Comparison of ENCODE assay signal across 10 mouse cellular contexts in genomic region chr1:168265594-168266390, GRCm38 (mm10).
DNase-seq lines count a peak whose midpoint lies in the region; ATAC-seq and TF ChIP-seq lines count a peak whose summit lies in the region.
"Had no signal": no experiment of that assay in that cellular context is flagged by ENCODE, and none has a peak within 500 bp of the region (broad histone marks: within the 10 kb centered on the region; RNA-seq: fewer than 3 reads in every experiment).

No protein-coding gene starts in this region.

- H3K27ac ChIP-seq in kidney, embryonic 15.5 days = no peak overlapping the region
- H3K27ac ChIP-seq in stomach, embryonic 14.5 days (ENCODE audit: low read length) = no peak overlapping the region
- H3K27ac ChIP-seq in stomach, postnatal 0 days (replicated peaks) = no peak overlapping the region
- no peak overlapping the region for H3K27ac ChIP-seq in hindbrain, postnatal 0 days
- H3K27ac ChIP-seq: liver, embryonic 12.5 days had no signal

- peak; percentile 64; the same call in 1 of the 2 replicates for ATAC-seq in kidney, embryonic 15.5 days (replicated peaks; ENCODE audit: low FRiP score)
- ATAC-seq in stomach, embryonic 14.5 days (ENCODE audit: insufficient number of reproducible peaks, insufficient read depth, low FRiP score, low read depth) = peak; percentile 55; the same call in 1 of the 2 replicates
- no peak for ATAC-seq in stomach, postnatal 0 days (ENCODE audit: low FRiP score, low TSS enrichment)
- no peak; the same call in 1 of the 2 replicates for ATAC-seq in hindbrain, postnatal 0 days
- ATAC-seq in cerebellum, adult (ENCODE audit: insufficient number of reproducible peaks, low FRiP score, low TSS enrichment) = no peak
- ATAC-seq: forebrain, embryonic 16.5 days; inflammation-experienced regulatory T-cells, adult 6 months; liver, embryonic 12.5 days had no signal

- DNase-seq in kidney, adult 11 months = no peak
- no peak for DNase-seq in stomach, postnatal 0 days (ENCODE audit: low spot score)
- peak; percentile 34 for DNase-seq in hindbrain, postnatal 0 days (ENCODE audit: low spot score)
- DNase-seq in cerebellum, adult 9-10 months = no peak

- no peaks in the 10 kb centered on the region for H3K27me3 ChIP-seq in kidney, embryonic 15.5 days
- H3K27me3 ChIP-seq in stomach, embryonic 14.5 days (ENCODE audit: control insufficient read depth, insufficient read depth, low read length) = no peaks in the 10 kb centered on the region
- no peaks in the 10 kb centered on the region for H3K27me3 ChIP-seq in stomach, postnatal 0 days (ENCODE audit: control insufficient read depth, insufficient read depth, low read length)
- no peaks in the 10 kb centered on the region for H3K27me3 ChIP-seq in hindbrain, postnatal 0 days (ENCODE audit: insufficient read depth, low read length)
- H3K27me3 ChIP-seq: liver, embryonic 12.5 days had no signal

- no peak for TF ChIP-seq CTCF in stomach, postnatal 0 days (IDR thresholded peaks at IDR 0.05; ENCODE audit: low read depth)
- no peak for TF ChIP-seq CTCF in hindbrain, postnatal 0 days (IDR thresholded peaks at IDR 0.05; ENCODE audit: low read depth)

- H3K4me2 ChIP-seq in kidney, embryonic 15.5 days = no peak overlapping the region
- no peak overlapping the region for H3K4me2 ChIP-seq in stomach, embryonic 14.5 days (replicated peaks; ENCODE audit: low read depth, low read length)
- no peak overlapping the region for H3K4me2 ChIP-seq in stomach, postnatal 0 days (replicated peaks; ENCODE audit: low read depth)
- H3K4me2 ChIP-seq in hindbrain, postnatal 0 days (ENCODE audit: low read depth, low read length) = no peak overlapping the region
- H3K4me2 ChIP-seq: liver, embryonic 12.5 days had no signal

- 66% methylated on average over 12 of the region's 12 CpGs for WGBS in kidney, embryonic 15.5 days
- 66% methylated on average over 12 of the region's 12 CpGs for WGBS in stomach, embryonic 14.5 days
- WGBS in stomach, postnatal 0 days = 68% methylated on average over 12 of the region's 12 CpGs
- WGBS in hindbrain, postnatal 0 days = 75% methylated on average over 12 of the region's 12 CpGs

- TF ChIP-seq EP300 in stomach, postnatal 0 days (optimal IDR thresholded peaks at IDR 0.05) = no peak

- H3K9ac ChIP-seq in kidney, embryonic 15.5 days = no peak overlapping the region
- H3K9ac ChIP-seq in stomach, embryonic 14.5 days (replicated peaks; ENCODE audit: low read depth, low read length) = no peak overlapping the region
- no peak overlapping the region for H3K9ac ChIP-seq in stomach, postnatal 0 days (ENCODE audit: low read length)
- no peak overlapping the region for H3K9ac ChIP-seq in hindbrain, postnatal 0 days (replicated peaks; ENCODE audit: low read length)
- H3K9ac ChIP-seq: liver, embryonic 12.5 days had no signal

- peaks cover 48% of the 10 kb centered on the region for H3K4me1 ChIP-seq in kidney, embryonic 15.5 days
- peaks cover 11% of the 10 kb centered on the region; the same call in 1 of the 2 replicates for H3K4me1 ChIP-seq in stomach, embryonic 14.5 days (ENCODE audit: control insufficient read depth, insufficient read depth, low read length)
- H3K4me1 ChIP-seq in stomach, postnatal 0 days (replicated peaks; ENCODE audit: control insufficient read depth, insufficient read depth) = 0 out of 2 replicates have a peak, but pooled peaks cover 10% of the 10 kb centered on the region
- H3K4me1 ChIP-seq in hindbrain, postnatal 0 days (ENCODE audit: insufficient read depth, low read length) = no peaks in the 10 kb centered on the region

- peaks cover 6% of the 10 kb centered on the region; the same call in 1 of the 2 replicates for H3K36me3 ChIP-seq in kidney, embryonic 15.5 days
- H3K36me3 ChIP-seq in stomach, embryonic 14.5 days (ENCODE audit: control insufficient read depth, insufficient read depth, low read length) = no peaks in the 10 kb centered on the region
- no peaks in the 10 kb centered on the region for H3K36me3 ChIP-seq in stomach, postnatal 0 days (ENCODE audit: control insufficient read depth, insufficient read depth, low read length)
- no peaks in the 10 kb centered on the region for H3K36me3 ChIP-seq in hindbrain, postnatal 0 days (ENCODE audit: insufficient read depth, low read length)
- H3K36me3 ChIP-seq: liver, embryonic 12.5 days had no signal

- no peak overlapping the region for H3K4me3 ChIP-seq in kidney, embryonic 15.5 days (replicated peaks)
- no peak overlapping the region for H3K4me3 ChIP-seq in stomach, embryonic 14.5 days (ENCODE audit: low read depth, low read length)
- no peak overlapping the region for H3K4me3 ChIP-seq in stomach, postnatal 0 days (ENCODE audit: low read depth, low read length)
- H3K4me3 ChIP-seq in hindbrain, postnatal 0 days (ENCODE audit: low read length) = no peak overlapping the region
- H3K4me3 ChIP-seq: liver, embryonic 12.5 days had no signal

- H3K9me3 ChIP-seq in kidney, embryonic 15.5 days (replicated peaks) = no peaks in the 10 kb centered on the region
- H3K9me3 ChIP-seq in stomach, embryonic 14.5 days (ENCODE audit: control insufficient read depth, low read depth, low read length) = no peaks in the 10 kb centered on the region
- H3K9me3 ChIP-seq in stomach, postnatal 0 days (ENCODE audit: control insufficient read depth, low read length) = no peaks in the 10 kb centered on the region
- no peaks in the 10 kb centered on the region for H3K9me3 ChIP-seq in hindbrain, postnatal 0 days (ENCODE audit: low read length)
- H3K9me3 ChIP-seq: liver, embryonic 12.5 days had no signal

Comparison
In these comparisons a context has a peak if more than half of its experiments do, and no peak if none do; other contexts are left out.
1. ATAC-seq: peak in kidney, embryonic 15.5 days (single experiment) and stomach, embryonic 14.5 days (single experiment); none in stomach, postnatal 0 days (single experiment), hindbrain, postnatal 0 days (single experiment) and cerebellum, adult (single experiment).